ENCODE assay signal across 12 mouse cellular contexts in genomic region chr1:23912988-23913387, GRCm38 (mm10).
"Had no signal": no experiment of that assay in that cellular context is flagged by ENCODE, and none has a peak within 500 bp of the region (broad histone marks: within the 10 kb centered on the region; RNA-seq: fewer than 3 reads in every experiment).

No protein-coding gene starts in this region.

- DNase-seq: kidney, adult 11 months; kidney, postnatal 14 days; layer of hippocampus, postnatal 36 days; left cerebral cortex, postnatal 4 days; lung, embryonic 14.5 days; thymus, postnatal 4 days had no signal

- H3K4me2 ChIP-seq: kidney, embryonic 15.5 days; liver, embryonic 12.5 days; lung, embryonic 14.5 days; midbrain, embryonic 13.5 days; neural tube, embryonic 12.5 days had no signal

- H3K4me1 ChIP-seq: kidney, embryonic 15.5 days; neural tube, embryonic 12.5 days had no signal

- H3K9me3 ChIP-seq: kidney, embryonic 15.5 days; liver, embryonic 12.5 days; midbrain, embryonic 13.5 days; neural tube, embryonic 12.5 days had no signal

- ATAC-seq: liver, embryonic 12.5 days; midbrain, embryonic 13.5 days had no signal

- H3K27me3 ChIP-seq: kidney, embryonic 15.5 days; liver, embryonic 12.5 days; midbrain, embryonic 13.5 days; neural tube, embryonic 12.5 days had no signal

- H3K27ac ChIP-seq: kidney, embryonic 15.5 days; liver, embryonic 12.5 days; midbrain, embryonic 13.5 days; neural tube, embryonic 12.5 days; stomach, postnatal 0 days had no signal

- H3K4me3 ChIP-seq: kidney, embryonic 15.5 days; liver, embryonic 12.5 days; midbrain, embryonic 13.5 days; myocyte; neural tube, embryonic 12.5 days had no signal

- H3K36me3 ChIP-seq: liver, embryonic 12.5 days; midbrain, embryonic 13.5 days; neural tube, embryonic 12.5 days had no signal

- H3K9ac ChIP-seq: kidney, embryonic 15.5 days; liver, embryonic 12.5 days; lung, embryonic 14.5 days; midbrain, embryonic 13.5 days; neural tube, embryonic 12.5 days had no signal
